Mouse (Mus musculus): ENCODE data around the gene Arid3a. TPM values are rescaled to one million over a fixed set of nuclear protein-coding genes. Genes with fewer than 3 reads are reported as not detected.

Gene Arid3a
- polyA plus RNA-seq (2015; fragmentation: Nextera tagmentation; extraction: Ambion mirVana) = 1.7 and 2.8 TPM in 2 replicates

DNA sequence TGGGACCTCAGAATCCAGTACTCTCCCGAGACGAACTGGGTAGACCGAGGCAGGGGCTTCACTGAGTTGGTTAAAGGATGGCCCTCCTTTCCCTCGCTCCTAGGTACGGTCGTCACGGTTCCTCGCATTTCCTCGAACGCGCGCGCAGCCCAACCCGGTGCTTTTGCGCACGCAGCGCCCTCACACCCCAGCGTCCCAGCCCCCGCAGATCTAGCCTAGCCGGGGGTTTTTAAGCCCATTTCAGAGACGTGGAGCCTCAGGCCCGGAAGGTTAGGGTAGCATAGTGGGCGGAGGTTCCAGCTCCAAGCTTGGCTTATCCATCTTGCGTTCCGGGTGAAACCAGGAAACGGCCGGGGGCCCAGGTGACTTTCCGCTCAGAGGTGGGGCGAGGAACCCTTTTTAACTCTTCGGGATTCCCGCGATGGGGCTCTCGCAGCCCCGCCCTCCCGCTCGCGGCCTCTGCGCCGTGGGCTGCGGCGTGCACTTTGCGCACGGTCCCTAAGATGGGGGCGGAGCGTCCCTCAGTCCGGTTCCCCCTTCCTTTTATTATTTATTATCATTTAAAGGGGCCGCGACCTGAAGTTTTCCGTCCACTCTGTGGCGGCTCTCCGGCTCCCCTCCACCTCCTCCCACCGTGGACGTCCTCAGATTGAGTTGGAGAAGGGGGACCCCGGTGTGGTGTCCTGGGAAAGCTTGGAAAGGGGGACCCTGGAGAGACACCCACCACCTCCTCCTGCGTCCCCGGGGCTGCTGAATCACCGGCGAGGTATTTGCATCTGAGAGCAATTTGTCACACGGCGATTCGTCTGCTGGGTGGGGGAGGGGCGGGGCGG is at the start of gene Arid3a:
Arid3a (plus strand) TSS at position 553 of the 833 bp plus-strand sequence.

DNA sequence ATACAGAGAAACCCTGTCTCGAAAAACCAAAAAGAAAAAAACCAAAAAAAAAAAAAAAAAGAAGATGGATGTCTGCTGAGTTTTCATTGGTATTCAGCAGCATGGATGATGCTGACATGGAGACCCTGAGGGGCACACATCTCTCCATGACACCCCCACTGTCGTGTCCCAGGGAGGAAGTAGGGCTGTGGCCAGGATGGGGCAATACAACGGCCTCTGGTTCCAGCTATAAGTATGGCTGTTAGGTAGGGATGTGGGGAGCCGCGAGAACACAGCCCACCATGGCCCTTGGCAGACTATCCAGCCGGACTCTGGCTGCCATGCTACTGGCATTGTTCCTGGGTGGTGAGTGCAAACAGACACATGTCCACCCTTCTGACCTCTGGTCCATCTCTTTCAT is 40.8 kb upstream of the Arid3a start, which contains the start of gene Elane:
Elane (plus strand) TSS at position 194 of the 400 bp plus-strand sequence.

DNA sequence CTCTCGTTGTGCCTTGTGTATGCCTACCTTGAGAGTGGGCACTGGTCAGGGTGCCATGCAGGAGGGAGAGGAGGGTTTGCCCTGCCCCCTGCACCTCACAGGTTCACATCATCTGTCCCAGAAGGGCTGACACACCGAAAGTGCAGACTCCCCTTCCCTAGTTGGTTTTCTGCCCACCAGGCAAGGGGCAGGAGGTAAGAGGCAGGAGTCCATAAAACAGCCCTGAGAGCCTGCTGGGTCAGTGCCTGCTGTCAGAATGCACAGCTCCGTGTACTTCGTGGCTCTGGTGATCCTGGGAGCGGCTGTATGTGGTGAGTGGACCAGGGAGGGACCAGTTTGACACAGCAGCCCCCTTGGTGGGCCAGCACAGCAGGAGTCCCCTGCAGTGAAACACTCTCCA is 36.2 kb upstream of the Arid3a start, which contains the start of gene Cfd:
Cfd (plus strand) TSS at position 184 of the 400 bp plus-strand sequence.

GRCm38 (mm10) chr10:79908167-79909091 is 18.4 kb upstream of the Arid3a start, which contains the start of gene Med16:
Gene Med16 (minus strand): TSS chr10:79908923.

DNA sequence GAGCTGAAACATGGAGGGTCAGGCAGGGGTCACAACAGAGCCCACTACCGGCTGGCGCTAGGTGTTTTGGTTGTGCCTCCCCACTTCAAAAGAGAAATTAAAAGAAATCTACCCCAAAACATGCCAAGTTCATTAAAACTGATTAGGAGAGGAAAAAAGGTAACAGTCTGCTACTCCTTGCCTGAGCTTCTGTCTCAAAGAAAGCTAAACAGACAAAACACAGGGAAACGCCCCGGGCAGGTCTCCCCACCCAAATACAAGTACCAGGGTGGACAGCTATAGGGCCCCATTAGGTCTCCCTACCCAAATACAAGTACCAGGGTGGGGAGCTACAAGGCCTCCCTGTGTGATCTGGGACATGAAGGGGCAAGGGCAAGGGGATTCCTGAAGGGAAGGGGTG is 16.3 kb upstream of the Arid3a start, which contains the start of gene Gm26602:
Gm26602 (plus strand) TSS at position 301 of the 400 bp plus-strand sequence.

DNA sequence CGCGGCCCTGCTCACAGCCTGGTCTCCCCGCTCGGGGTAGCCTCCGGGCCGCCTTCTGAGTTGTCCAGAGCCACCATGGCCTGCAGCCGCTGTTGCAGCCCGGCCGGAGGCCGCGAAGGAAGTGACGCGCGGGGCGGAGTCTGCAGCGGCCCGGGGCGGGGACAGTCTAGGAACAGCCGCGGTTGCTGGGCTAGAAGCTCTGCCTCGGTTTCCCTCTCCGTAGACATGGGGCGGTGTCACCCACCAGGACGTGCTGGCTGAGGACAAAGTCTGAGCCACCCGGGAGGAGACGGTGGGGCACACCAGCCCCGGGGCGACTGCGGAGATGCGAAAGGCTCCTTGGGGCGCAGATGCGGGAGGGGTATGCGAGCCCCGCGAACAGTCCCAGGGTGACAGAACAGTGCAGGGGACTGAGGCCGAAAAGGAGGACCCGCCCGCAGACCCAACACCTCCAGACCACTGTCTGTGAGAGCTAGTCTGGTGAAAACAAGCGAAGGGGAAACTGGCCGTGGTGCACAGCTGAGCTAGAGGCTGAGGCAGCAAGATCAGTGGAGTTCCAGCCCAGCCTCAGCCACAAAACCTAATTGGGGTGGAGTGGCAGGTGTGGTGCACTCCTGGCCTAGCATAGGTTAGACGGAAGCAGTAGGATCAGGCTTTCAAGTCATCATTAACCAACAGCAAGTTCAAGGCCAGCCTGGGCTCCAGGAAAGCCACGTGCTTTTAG is 9.9 kb upstream of the Arid3a start, which contains the start of gene Kiss1r:
Kiss1r (plus strand) TSS at position 164 of the 724 bp plus-strand sequence.

DNA sequence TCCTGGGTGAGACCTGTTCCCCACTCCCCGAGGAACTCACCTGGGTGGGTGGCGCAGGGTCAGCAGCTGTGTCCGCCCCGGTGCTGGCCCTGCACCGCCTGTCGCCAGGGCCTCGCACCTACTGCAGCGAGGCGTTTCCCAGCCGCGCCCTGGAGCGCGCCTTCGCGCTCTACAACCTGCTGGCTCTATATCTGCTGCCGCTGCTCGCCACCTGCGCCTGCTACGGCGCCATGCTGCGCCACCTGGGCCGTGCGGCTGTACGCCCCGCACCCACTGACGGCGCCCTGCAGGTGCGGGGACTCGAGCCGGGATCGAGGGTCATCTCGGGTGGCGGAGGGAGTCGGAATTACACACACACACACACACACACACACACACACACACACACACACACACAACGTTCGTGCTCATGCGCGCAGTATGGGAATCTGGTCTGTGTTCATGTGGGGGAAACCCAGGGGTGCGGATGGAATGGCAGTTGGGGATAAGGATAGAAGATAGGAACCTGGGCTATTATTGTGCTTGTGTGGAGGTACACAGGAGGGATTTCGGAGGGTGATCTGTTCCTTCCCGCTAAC is 5.8 kb upstream of the Arid3a start, which contains the start of gene R3hdm4:
R3hdm4 (minus strand) TSS at position 251 of the 578 bp plus-strand sequence.

DNA sequence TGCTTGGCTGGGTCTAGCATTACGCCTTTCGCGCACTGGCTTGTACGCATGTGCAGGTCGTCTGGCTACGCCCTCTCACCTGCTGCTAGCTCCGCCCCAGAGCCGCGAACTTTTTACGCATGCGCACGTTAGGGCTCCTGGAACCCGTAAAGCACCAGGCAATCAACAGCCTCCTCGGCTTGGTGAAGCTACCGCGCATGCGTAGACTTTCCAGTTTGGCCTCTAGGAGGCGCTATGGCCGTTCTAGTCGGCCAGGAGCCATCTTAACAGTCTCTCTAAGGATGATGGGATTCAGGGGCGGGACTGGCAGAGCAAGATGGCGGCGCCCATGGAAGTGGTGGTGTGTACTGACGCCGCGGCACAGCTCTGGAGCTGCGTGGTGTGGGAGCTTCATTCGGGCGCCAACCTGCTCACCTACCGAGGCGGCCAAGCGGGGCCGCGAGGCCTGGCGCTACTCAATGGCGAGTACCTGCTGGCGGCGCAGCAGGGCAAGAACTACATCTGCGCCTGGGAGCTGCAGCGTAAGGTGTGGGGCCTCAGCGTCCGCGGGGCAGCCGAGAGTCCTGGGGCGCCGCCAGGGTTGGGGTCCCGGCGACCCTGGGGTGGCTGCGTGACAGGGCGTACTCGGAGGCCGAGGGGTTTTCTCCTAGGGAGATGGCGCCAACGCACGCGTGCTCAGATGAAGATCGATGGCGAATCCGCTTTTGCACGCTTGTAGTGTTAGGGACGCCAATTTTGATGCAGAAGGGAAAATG is 33.2 kb downstream of the Arid3a start, which contains the start of gene Wdr18:
Wdr18 (plus strand) TSS at position 306 of the 755 bp plus-strand sequence.

GRCm38 (mm10) chr10:79970415-79971182 is 43.8 kb downstream of the Arid3a start, which contains the start of gene Grin3b:
Gene Grin3b (plus strand): TSS chr10:79970715.

DNA sequence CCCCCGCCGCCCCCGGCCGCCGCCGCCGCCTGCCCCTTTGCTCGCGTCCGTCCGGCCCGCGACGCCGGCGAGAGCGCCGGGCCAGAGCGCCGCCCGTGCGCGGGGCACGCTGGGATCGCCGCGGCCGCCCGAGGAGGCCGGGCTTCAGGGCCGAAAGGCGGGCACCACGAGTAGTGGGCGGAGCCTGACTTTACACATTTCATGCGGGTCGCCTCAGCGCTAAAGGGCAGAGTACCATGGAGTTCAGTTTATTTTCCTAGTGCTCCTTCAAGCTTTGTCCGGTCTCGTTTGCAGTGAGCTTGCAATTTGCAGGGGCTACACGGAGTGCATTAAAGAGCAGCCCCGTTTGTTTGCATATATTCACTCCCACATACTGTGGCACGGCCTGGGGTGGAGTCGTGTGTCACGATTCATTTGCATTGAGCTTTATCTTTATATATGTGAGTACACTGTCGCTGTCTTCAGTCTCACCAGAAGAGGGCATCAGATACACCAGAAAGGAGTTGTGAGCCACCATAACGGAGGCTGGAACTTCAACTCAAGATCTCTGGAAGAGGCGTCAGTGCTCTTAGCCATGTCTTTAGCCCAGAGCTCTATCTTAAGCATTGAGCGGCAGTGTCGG is 57.5 kb downstream of the Arid3a start, which contains the start of gene Tmem259:
Tmem259 (minus strand) TSS at position 136 of the 622 bp plus-strand sequence.

DNA sequence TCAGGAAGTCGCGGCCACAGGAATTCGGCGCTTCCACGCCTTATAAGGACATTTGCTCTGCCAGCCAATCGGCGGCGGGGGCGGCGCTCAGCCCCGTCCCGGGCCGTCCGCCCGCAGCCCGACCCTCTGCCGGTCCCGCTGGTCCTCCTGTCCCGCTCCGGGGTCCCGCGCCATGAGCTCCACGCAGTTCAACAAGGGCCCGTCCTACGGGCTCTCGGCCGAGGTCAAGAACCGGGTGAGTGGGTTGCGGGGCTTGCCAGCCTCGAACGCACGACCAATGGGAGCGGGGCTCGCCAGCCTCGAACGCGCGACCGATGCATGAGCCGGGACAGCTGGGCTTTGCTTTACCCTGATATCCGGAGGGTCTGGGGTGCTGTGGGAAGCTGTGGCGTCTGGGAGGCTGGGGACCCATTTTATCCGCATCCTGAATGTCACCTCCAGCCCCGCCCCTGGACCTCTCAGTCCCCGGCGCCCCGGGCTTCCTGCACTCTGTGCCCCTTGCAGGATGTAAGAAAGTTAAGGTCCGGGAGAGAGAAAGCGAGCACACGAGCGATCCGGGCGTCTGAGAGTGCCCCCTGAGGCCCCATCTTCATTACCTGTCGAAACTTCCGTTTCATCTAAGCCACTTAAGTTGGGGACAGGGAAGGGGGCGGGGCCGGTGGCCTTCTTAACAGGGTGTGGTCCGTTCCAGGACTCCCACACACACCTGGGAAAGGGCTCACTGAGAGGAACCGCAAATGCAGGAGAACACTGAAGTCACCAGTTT is 61.8 kb downstream of the Arid3a start, which contains the start of gene Cnn2:
Cnn2 (plus strand) TSS at position 79 of the 766 bp plus-strand sequence.

DNA sequence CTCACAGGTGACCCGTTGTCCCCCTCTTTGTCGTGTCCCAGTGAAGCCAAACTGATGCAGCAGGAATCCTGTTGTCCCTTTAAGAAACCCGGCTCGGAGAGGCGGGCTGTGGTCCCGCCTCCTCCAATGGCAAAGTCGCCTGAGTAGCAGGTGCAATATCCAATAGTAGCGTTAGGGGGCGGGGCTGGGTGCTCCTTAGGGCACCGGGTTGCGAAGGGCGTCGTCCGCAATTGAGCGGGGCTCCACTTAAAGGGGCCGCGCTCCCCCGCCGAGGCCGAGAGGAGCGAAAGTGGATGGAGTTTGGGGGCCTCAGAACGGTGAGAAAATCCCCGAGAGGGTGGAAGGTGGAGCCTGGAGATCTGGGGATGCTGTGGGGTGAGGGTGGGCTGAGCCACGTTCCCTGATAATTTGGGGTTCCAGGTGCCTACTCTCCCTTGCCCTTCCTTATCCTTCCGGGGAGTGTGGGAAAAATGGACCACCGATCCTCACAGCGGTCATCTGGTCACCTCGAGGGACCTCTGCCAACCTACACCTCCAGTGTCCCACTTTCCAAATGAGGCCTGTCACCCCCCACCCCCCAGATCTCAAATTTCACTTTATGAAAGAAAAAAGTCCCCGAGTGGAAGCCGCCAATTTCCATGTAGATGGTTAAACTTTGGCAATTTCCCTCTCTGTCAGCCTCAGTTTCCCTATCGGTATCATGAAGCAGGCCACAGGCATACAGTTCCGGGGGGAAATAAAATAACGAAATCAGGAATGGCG is 69.6 kb downstream of the Arid3a start, which contains the start of gene Abca7:
Abca7 (plus strand) TSS at position 223 of the 762 bp plus-strand sequence.

Other genes with a start within 250 kb of the Arid3a start
- 66.5 and 73.9 TPM in 2 replicates for gene Cdc34, start 244.8 kb upstream of the Arid3a start, polyA plus RNA-seq (2015; fragmentation: Nextera tagmentation; extraction: Ambion mirVana)
- gene Gzmm, start 238.0 kb upstream of the Arid3a start, polyA plus RNA-seq (2015; fragmentation: Nextera tagmentation; extraction: Ambion mirVana) = 0.61 and 0.69 TPM in 2 replicates
- gene Bsg, start 222.6 kb upstream of the Arid3a start, polyA plus RNA-seq (2015; fragmentation: Nextera tagmentation; extraction: Ambion mirVana) = 813 and 928 TPM in 2 replicates
- 1.6 TPM in 2 replicates for gene Hcn2, start 210.4 kb upstream of the Arid3a start, polyA plus RNA-seq (2015; fragmentation: Nextera tagmentation; extraction: Ambion mirVana)
- gene Polrmt, start 180.5 kb upstream of the Arid3a start, polyA plus RNA-seq (2015; fragmentation: Nextera tagmentation; extraction: Ambion mirVana) = 16.6 and 29.3 TPM in 2 replicates
- 0.15 TPM in 1 of 2 replicates, not detected in the other for gene Fgf22, start 172.0 kb upstream of the Arid3a start, polyA plus RNA-seq (2015; fragmentation: Nextera tagmentation; extraction: Ambion mirVana)
- 50.8 and 66.1 TPM in 2 replicates for gene Rnf126, start 160.1 kb upstream of the Arid3a start, polyA plus RNA-seq (2015; fragmentation: Nextera tagmentation; extraction: Ambion mirVana)
- gene Fstl3, start 149.8 kb upstream of the Arid3a start, polyA plus RNA-seq (2015; fragmentation: Nextera tagmentation; extraction: Ambion mirVana) = 10.9 and 12.6 TPM in 2 replicates
- gene Prss57, start 136.1 kb upstream of the Arid3a start, polyA plus RNA-seq (2015; fragmentation: Nextera tagmentation; extraction: Ambion mirVana) = 0.13 and 0.46 TPM in 2 replicates
- gene Palm, start 133.5 kb upstream of the Arid3a start, polyA plus RNA-seq (2015; fragmentation: Nextera tagmentation; extraction: Ambion mirVana) = 72.1 and 96.9 TPM in 2 replicates
- gene Misp, start 106.1 kb upstream of the Arid3a start, polyA plus RNA-seq (2015; fragmentation: Nextera tagmentation; extraction: Ambion mirVana) = 1.1 TPM in 2 replicates
- 85.9 and 118 TPM in 2 replicates for gene Ptbp1, start 72.6 kb upstream of the Arid3a start, polyA plus RNA-seq (2015; fragmentation: Nextera tagmentation; extraction: Ambion mirVana)
- gene Prtn3, start 52.6 kb upstream of the Arid3a start, polyA plus RNA-seq (2015; fragmentation: Nextera tagmentation; extraction: Ambion mirVana) = 8.3 and 10.4 TPM in 2 replicates
- 21.3 and 54.6 TPM in 2 replicates for gene Plppr3, start 52.4 kb upstream of the Arid3a start, polyA plus RNA-seq (2015; fragmentation: Nextera tagmentation; extraction: Ambion mirVana)
- gene Elane, start 40.8 kb upstream of the Arid3a start, polyA plus RNA-seq (2015; fragmentation: Nextera tagmentation; extraction: Ambion mirVana) = 8.1 and 10.4 TPM in 2 replicates
- gene Cfd, start 36.2 kb upstream of the Arid3a start, polyA plus RNA-seq (2015; fragmentation: Nextera tagmentation; extraction: Ambion mirVana) = 0.96 and 5.3 TPM in 2 replicates
- 28.5 and 37.7 TPM in 2 replicates for gene Med16, start 18.1 kb upstream of the Arid3a start, polyA plus RNA-seq (2015; fragmentation: Nextera tagmentation; extraction: Ambion mirVana)
- gene Gm26602, start 16.2 kb upstream of the Arid3a start, polyA plus RNA-seq (2015; fragmentation: Nextera tagmentation; extraction: Ambion mirVana) = 8.4 and 15.7 TPM in 2 replicates
- gene Kiss1r, start 10.1 kb upstream of the Arid3a start, polyA plus RNA-seq (2015; fragmentation: Nextera tagmentation; extraction: Ambion mirVana) = 0.77 and 1.0 TPM in 2 replicates
- gene R3hdm4, start 5.8 kb upstream of the Arid3a start, polyA plus RNA-seq (2015; fragmentation: Nextera tagmentation; extraction: Ambion mirVana) = 81.3 and 98.1 TPM in 2 replicates
- gene Wdr18, start 33.1 kb downstream of the Arid3a start, polyA plus RNA-seq (2015; fragmentation: Nextera tagmentation; extraction: Ambion mirVana) = 53.4 and 76.1 TPM in 2 replicates
- 0.11 and 0.16 TPM in 2 replicates for gene Grin3b, start 43.7 kb downstream of the Arid3a start, polyA plus RNA-seq (2015; fragmentation: Nextera tagmentation; extraction: Ambion mirVana)
- gene Tmem259, start 57.3 kb downstream of the Arid3a start, polyA plus RNA-seq (2015; fragmentation: Nextera tagmentation; extraction: Ambion mirVana) = 19.3 and 25.0 TPM in 2 replicates
- 57.9 and 65.3 TPM in 2 replicates for gene Cnn2, start 61.5 kb downstream of the Arid3a start, polyA plus RNA-seq (2015; fragmentation: Nextera tagmentation; extraction: Ambion mirVana)
- 5.5 and 5.7 TPM in 2 replicates for gene Abca7, start 69.5 kb downstream of the Arid3a start, polyA plus RNA-seq (2015; fragmentation: Nextera tagmentation; extraction: Ambion mirVana)
- gene Arhgap45, start 89.6 kb downstream of the Arid3a start, polyA plus RNA-seq (2015; fragmentation: Nextera tagmentation; extraction: Ambion mirVana) = 4.9 and 6.0 TPM in 2 replicates
- gene Polr2e, start 112.8 kb downstream of the Arid3a start, polyA plus RNA-seq (2015; fragmentation: Nextera tagmentation; extraction: Ambion mirVana) = 156 and 175 TPM in 2 replicates
- gene Gpx4, start 120.1 kb downstream of the Arid3a start, polyA plus RNA-seq (2015; fragmentation: Nextera tagmentation; extraction: Ambion mirVana) = 1,645 and 2,206 TPM in 2 replicates
- 7.0 and 17.7 TPM in 2 replicates for gene Sbno2, start 178.5 kb downstream of the Arid3a start, polyA plus RNA-seq (2015; fragmentation: Nextera tagmentation; extraction: Ambion mirVana)
- gene Stk11, start 188.8 kb downstream of the Arid3a start, polyA plus RNA-seq (2015; fragmentation: Nextera tagmentation; extraction: Ambion mirVana) = 10.7 and 13.5 TPM in 2 replicates
- 381 and 502 TPM in 2 replicates for gene Atp5d, start 211.6 kb downstream of the Arid3a start, polyA plus RNA-seq (2015; fragmentation: Nextera tagmentation; extraction: Ambion mirVana)
- gene Cbarp, start 213.8 kb downstream of the Arid3a start, polyA plus RNA-seq (2015; fragmentation: Nextera tagmentation; extraction: Ambion mirVana) = 9.5 and 12.7 TPM in 2 replicates
- gene Midn, start 221.2 kb downstream of the Arid3a start, polyA plus RNA-seq (2015; fragmentation: Nextera tagmentation; extraction: Ambion mirVana) = 9.1 and 14.6 TPM in 2 replicates
- 298 and 357 TPM in 2 replicates for gene Cirbp, start 238.9 kb downstream of the Arid3a start, polyA plus RNA-seq (2015; fragmentation: Nextera tagmentation; extraction: Ambion mirVana)
- gene 1600002K03Rik, start 245.9 kb downstream of the Arid3a start, polyA plus RNA-seq (2015; fragmentation: Nextera tagmentation; extraction: Ambion mirVana) = 23.0 and 26.5 TPM in 2 replicates

All from adrenal gland, postnatal 0 days (tissue).